Mouse (Mus musculus) thymus, adult 18-20 months (tissue): ENCODE data around the gene Rars2.
"Not testable (repeated sequence)": the region's sequence is repeated elsewhere in the genome, so short reads cannot be mapped to it uniquely, and the experiment has no call there.

Source experiments
- DNase-seq, 2 experiments: peaks; one replicate each; pipeline ENCODE4 v3.0.0; 2022; ENCODE audit warnings: mixed read lengths in 2 of 2

The Rars2 gene

GRCm38 (mm10) chr4:34614630-34615094 lies at the start of gene Rars2, which contains the start of gene Orc3:
Gene Rars2, plus strand, starts transcription at chr4:34614957.
Gene Orc3, minus strand, starts transcription at chr4:34614944.
- peak; percentile 83 to 85 for DNase-seq

GRCm38 (mm10) chr4:34566226-34566625 lies 48.5 kb upstream of the Rars2 start:
- DNase-seq: no peak

- DNase-seq: no peak
Observed at GRCm38 (mm10) chr4:34572876-34573275, 41.9 kb upstream of the Rars2 start.

- no peak for DNase-seq
Observed at GRCm38 (mm10) chr4:34577028-34577427, 37.7 kb upstream of the Rars2 start.

GRCm38 (mm10) chr4:34579215-34579614 lies 35.5 kb upstream of the Rars2 start:
- no peak for DNase-seq

GRCm38 (mm10) chr4:34581489-34581888 lies 33.3 kb upstream of the Rars2 start:
- not testable (repeated sequence) for DNase-seq

GRCm38 (mm10) chr4:34581990-34582389 lies 32.8 kb upstream of the Rars2 start:
- no peak for DNase-seq

GRCm38 (mm10) chr4:34582476-34582875 lies 32.3 kb upstream of the Rars2 start:
- no peak for DNase-seq

- DNase-seq: no peak
Observed at GRCm38 (mm10) chr4:34583427-34583826, 31.3 kb upstream of the Rars2 start.

GRCm38 (mm10) chr4:34584871-34585607 lies 29.7 kb upstream of the Rars2 start:
- no peak for DNase-seq

- DNase-seq: no peak
Observed at GRCm38 (mm10) chr4:34603123-34603522, 11.6 kb upstream of the Rars2 start.

- DNase-seq: no peak
Observed at GRCm38 (mm10) chr4:34606658-34607057, 8.1 kb upstream of the Rars2 start.

GRCm38 (mm10) chr4:34613571-34614145 lies 1.1 kb upstream of the Rars2 start:
- no peak for DNase-seq

- peak in 1 of 2 experiments; percentile 6 for DNase-seq
Observed at GRCm38 (mm10) chr4:34615303-34615702, 546 bp downstream of the Rars2 start.

GRCm38 (mm10) chr4:34616146-34616545 lies 1.4 kb downstream of the Rars2 start:
- DNase-seq: no peak

- DNase-seq: no peak
Observed at GRCm38 (mm10) chr4:34625556-34625955, 10.8 kb downstream of the Rars2 start.

GRCm38 (mm10) chr4:34626401-34626800 lies 11.6 kb downstream of the Rars2 start:
- no peak for DNase-seq

- no peak for DNase-seq
Observed at GRCm38 (mm10) chr4:34629956-34630355, 15.2 kb downstream of the Rars2 start.

- DNase-seq: no peak
Observed at GRCm38 (mm10) chr4:34634129-34634528, 19.4 kb downstream of the Rars2 start.

- DNase-seq: no peak
Observed at GRCm38 (mm10) chr4:34636036-34636435, 21.3 kb downstream of the Rars2 start.

GRCm38 (mm10) chr4:34637386-34637785 lies 22.6 kb downstream of the Rars2 start:
- DNase-seq: no peak

- no peak for DNase-seq
Observed at GRCm38 (mm10) chr4:34637851-34638250, 23.1 kb downstream of the Rars2 start.

GRCm38 (mm10) chr4:34639745-34640364 lies 25.1 kb downstream of the Rars2 start:
- no peak for DNase-seq

- DNase-seq: no peak
Observed at GRCm38 (mm10) chr4:34640731-34641130, 26.0 kb downstream of the Rars2 start.
